Mouse (Mus musculus) cerebellum, adult (tissue): ENCODE results near the gene Il17ra.

Experiments used
- ATAC-seq: cut with Nextera tagmentation; 2 replicates; pipeline ENCODE4 v1.9.2; 2017; ENCODE audit warnings: mild to moderate bottlenecking, moderate library complexity, mixed read lengths; ENCODE audit not compliant: insufficient number of reproducible peaks, low FRiP score, low TSS enrichment

Gene Il17ra

DNA sequence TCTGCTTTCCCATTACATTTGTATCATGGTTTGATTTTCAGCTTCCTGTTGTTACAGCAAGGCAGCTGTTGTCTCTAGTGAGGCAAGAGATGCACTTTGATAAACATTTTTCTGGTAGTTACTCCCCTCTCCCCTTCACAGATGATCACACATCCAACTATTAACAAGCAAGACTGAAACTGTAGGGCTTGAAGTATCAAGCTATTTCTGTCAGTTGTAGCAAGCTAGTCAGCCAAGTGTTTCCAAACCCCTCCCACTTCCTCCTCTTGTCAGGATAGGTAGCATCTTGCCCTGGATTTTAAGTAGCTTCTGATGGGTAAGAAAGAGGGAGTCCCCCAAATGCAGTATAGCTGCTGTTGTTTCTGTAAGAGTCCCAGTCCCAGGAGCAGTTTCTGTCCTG is 6.7 kb downstream of the Il17ra start:
- no peak for ATAC-seq

GRCm38 (mm10) chr6:120470666-120471065 is 7.6 kb downstream of the Il17ra start:
- ATAC-seq: no peak

GRCm38 (mm10) chr6:120471991-120472441 is 9.0 kb downstream of the Il17ra start:
- ATAC-seq: no peak

GRCm38 (mm10) chr6:120472455-120473140 is 9.6 kb downstream of the Il17ra start:
- ATAC-seq: no peak

DNA sequence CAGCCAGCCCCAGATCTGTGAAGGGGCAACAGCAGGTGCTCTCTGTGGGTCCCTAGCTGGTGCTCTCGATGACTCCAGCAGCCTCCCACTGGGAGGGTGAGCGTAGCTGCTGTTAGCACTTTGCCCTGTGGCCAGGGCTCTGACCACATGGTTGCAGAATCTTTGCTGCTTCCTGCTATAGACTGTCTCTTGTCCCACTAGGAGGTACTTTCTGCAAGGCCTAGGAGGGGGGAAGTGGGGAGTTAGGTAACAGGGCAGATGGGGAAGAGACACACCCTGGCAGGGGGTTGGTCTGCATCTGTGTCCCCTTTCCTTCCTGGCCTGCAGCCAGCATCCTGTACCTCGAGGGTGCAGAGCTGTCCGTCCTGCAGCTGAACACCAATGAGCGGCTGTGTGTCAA is 10.4 kb downstream of the Il17ra start:
- ATAC-seq: peak; percentile 26; the same call in 1 of the 2 replicates

- no peak for ATAC-seq
Observed at GRCm38 (mm10) chr6:120475288-120475687, 12.2 kb downstream of the Il17ra start.

DNA sequence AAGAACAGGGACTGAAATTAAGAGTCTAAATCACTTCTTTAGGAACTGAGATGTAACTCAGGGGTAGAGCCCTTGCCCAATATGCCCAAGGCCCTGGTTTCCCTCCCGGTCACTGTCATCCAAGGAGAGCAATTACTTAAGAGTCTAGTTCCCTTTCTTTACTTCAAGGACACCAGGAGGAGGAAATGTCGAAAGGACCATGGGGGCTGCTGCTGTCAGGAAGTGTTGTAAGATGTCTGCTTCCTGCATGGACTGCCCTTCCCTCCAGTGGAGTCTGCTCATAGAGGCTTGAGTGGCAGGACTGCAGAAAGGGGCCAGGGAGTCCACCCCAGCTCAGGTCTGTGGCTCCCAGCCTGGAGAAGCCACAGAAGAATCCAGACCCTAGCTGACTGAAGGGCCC is 16.3 kb downstream of the Il17ra start:
- ATAC-seq: no peak

GRCm38 (mm10) chr6:120480361-120480760 is 17.3 kb downstream of the Il17ra start:
- no peak for ATAC-seq

DNA sequence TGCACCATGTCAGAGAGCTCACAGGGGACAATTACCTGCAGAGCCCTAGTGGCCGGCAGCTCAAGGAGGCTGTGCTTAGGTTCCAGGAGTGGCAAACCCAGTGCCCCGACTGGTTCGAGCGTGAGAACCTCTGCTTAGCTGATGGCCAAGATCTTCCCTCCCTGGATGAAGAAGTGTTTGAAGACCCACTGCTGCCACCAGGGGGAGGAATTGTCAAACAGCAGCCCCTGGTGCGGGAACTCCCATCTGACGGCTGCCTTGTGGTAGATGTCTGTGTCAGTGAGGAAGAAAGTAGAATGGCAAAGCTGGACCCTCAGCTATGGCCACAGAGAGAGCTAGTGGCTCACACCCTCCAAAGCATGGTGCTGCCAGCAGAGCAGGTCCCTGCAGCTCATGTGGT is 18.5 kb downstream of the Il17ra start:
- ATAC-seq: no peak

DNA sequence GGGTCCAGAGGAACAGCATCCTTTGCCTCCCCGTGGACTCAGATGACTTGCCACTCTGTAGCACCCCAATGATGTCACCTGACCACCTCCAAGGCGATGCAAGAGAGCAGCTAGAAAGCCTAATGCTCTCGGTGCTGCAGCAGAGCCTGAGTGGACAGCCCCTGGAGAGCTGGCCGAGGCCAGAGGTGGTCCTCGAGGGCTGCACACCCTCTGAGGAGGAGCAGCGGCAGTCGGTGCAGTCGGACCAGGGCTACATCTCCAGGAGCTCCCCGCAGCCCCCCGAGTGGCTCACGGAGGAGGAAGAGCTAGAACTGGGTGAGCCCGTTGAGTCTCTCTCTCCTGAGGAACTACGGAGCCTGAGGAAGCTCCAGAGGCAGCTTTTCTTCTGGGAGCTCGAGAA is 19.0 kb downstream of the Il17ra start:
- no peak for ATAC-seq

DNA sequence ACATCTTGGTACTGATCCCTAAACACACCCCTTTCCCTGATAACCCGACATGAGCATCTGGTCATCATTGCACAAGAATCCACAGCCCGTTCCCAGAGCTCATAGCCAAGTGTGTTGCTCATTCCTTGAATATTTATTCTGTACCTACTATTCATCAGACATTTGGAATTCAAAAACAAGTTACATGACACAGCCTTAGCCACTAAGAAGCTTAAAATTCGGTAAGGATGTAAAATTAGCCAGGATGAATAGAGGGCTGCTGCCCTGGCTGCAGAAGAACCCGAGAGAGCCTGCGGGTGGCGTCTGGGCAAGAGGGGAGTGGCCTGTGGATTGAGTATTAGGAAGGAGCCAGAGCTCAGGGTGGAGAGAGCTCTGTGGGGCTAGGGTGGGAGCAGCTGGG is 19.7 kb downstream of the Il17ra start:
- ATAC-seq: no peak

GRCm38 (mm10) chr6:120483211-120483626 is 20.2 kb downstream of the Il17ra start:
- ATAC-seq: no peak

GRCm38 (mm10) chr6:120485038-120485437 is 22.0 kb downstream of the Il17ra start:
- ATAC-seq: no peak

- ATAC-seq: peak; percentile 80
Observed at GRCm38 (mm10) chr6:120486051-120486510, 23.0 kb downstream of the Il17ra start.

DNA sequence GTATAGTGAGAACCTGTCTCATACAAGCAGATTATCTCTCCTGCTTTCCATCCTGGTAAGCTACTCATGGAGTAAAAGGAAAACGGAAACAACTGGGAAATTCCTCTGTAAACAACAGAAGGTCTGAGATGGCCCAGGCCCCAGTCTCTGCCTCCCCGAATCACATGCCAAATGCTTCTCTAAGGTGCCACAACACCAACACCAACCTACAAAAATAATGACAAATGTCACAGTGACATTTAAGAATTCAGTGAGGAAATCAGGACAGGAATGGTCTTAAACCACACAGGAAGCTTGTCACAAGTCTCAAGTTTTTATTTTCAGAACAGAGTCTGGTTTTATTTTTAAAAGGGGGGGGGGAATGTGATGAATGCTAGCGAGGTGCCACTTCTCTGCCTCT is 25.6 kb downstream of the Il17ra start:
- no peak for ATAC-seq

- ATAC-seq: no peak
Observed at GRCm38 (mm10) chr6:120489461-120489860, 26.4 kb downstream of the Il17ra start.

- ATAC-seq: no peak
Observed at GRCm38 (mm10) chr6:120491064-120491463, 28.0 kb downstream of the Il17ra start.

DNA sequence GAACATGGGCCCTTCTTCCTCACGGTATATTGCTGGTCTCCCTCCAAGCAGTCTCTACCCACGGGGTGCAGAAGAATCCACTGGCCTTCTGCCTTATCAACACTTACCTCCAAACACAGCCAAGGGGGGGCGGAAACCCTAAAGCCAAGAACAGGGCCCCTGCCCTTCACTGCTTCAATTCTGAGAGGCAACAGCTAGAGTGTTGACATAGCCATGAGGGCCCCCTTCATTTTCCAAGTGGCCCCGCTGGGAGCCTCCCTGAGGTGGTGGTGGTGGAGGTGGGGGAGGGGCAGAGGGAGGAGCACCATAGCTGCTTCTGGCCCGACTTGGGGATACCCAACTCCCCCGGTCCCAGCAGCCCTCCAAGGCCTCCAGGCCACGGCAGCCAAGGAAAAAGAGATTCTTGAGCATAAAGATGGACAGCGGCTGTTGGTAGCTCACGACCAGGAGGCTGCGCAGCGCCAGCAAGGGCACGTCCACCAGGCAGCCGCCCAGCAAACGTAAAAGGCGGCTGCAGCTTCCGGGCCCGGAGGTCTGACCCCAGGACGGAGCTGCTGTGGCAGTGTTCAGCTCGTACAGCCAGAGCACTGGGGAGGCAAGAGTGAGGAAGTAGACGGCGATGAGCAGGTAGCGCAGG is 28.9 kb downstream of the Il17ra start:
- no peak for ATAC-seq

DNA sequence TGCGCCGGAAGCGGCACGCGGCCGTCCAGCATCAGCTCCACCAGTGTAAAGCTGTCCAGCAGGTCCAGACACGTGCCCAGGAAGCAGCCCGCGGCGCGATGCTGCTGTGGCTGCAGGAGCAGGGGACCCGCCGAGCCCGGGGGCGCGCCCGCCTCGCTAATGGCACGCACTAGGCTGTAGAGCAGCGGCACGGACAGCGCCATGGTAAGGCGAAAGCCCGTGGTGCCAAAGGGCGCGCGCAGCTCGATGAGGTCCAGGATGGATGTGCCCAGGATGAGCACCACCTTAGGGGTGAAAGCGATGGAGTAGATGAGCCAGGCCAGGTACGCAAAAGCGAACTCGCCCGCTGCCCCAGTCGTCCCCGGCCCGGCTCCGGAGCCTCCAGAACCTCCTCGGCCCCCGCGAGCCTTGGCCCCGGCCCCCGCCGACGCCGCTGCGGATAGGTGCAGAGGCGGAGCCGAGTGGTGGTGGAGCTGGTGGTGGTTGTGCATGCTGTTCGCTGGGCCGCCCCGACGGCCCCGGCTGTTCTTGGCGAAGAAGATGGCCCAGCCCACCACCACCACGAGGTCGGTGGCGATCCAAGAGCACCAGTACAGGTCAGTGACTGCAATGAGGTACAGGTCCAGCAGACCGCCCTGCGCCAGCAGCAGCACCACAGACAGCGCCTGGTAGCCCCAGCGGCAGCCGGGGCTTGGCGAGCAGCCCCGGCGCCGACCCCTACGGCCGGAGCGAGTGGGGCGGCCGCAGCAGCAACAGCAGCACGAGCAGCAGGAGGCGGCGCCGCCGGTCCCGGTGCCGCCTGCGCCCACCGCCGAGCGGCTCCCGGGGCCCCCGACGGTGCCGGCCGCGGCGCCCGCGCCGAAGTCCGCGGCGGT is 29.7 kb downstream of the Il17ra start:
- ATAC-seq: peak; percentile 11; the same call in 1 of the 2 replicates

- peak; percentile 57 for ATAC-seq
Observed at GRCm38 (mm10) chr6:120493374-120494181, 30.5 kb downstream of the Il17ra start, which contains the start of gene Tmem121b. Tmem121b (minus strand) TSS chr6:120493807.
